Mouse (Mus musculus) midbrain, embryonic 15.5 days (tissue): ENCODE data around the gene Astn2. TPM values are rescaled to one million over a fixed set of nuclear protein-coding genes. Genes with fewer than 3 reads are reported as not detected.

Experiments
- ATAC-seq: fragments of 200-750 bp; cut with Nextera tagmentation; replicated peaks from 2 replicates; pipeline ENCODE4 v1.8.0; 2017; ENCODE audit warnings: moderate TSS enrichment
- H3K27ac ChIP-seq: fragments of 300-500 bp; sonication (generic); 2 replicates; pipeline ENCODE4 v1.5.1; 2015; ENCODE audit warnings: mild to moderate bottlenecking, inconsistent platforms
- H3K27me3 ChIP-seq: fragments of 300-500 bp; sonication (generic); replicated peaks from 2 replicates; pipeline ENCODE4 v1.6.1; 2015; ENCODE audit warnings: inconsistent platforms
- H3K36me3 ChIP-seq: fragments of 300-500 bp; sonication (generic); replicated peaks from 2 replicates; pipeline ENCODE4 v1.6.1; 2015; ENCODE audit warnings: inconsistent platforms
- H3K4me1 ChIP-seq: fragments of 300-500 bp; sonication (generic); 2 replicates; pipeline ENCODE4 v1.6.1; 2015; ENCODE audit warnings: inconsistent platforms
- H3K4me2 ChIP-seq: fragments of 300-500 bp; sonication (generic); 2 replicates; pipeline ENCODE4 v1.6.1; 2015; ENCODE audit warnings: inconsistent platforms, mild to moderate bottlenecking, moderate library complexity
- H3K4me3 ChIP-seq: fragments of 300-500 bp; sonication (generic); 2 replicates; pipeline ENCODE4 v1.5.1; 2015; ENCODE audit warnings: mild to moderate bottlenecking, inconsistent platforms
- H3K9ac ChIP-seq: fragments of 300-500 bp; sonication (generic); 2 replicates; pipeline ENCODE4 v1.6.1; 2015; ENCODE audit warnings: mild to moderate bottlenecking, inconsistent platforms
- H3K9me3 ChIP-seq: fragments of 300-500 bp; sonication (generic); 2 replicates; pipeline ENCODE4 v1.6.1; 2016; ENCODE audit warnings: inconsistent platforms
- WGBS: fragments of 180-500 bp; shearing (Covaris S2); methylation state at CpG from one replicate; pipeline ENCODE4 v1.1.7; 2015; ENCODE audit warnings: mixed read lengths; 5-methylcytosine and 5-hydroxymethylcytosine counted together
- polyA plus RNA-seq: library from polyadenylated mRNA; unstranded; fragments of >200 nt; fragmentation: Nextera tagmentation; extraction: Ambion mirVana; gene quantifications from 2 replicates; pipeline ENCODE4 v1.2.1, GENCODE M21; 2015

Gene Astn2
- polyA plus RNA-seq, 1 experiment from 2014 or later = 4.0 TPM

DNA sequence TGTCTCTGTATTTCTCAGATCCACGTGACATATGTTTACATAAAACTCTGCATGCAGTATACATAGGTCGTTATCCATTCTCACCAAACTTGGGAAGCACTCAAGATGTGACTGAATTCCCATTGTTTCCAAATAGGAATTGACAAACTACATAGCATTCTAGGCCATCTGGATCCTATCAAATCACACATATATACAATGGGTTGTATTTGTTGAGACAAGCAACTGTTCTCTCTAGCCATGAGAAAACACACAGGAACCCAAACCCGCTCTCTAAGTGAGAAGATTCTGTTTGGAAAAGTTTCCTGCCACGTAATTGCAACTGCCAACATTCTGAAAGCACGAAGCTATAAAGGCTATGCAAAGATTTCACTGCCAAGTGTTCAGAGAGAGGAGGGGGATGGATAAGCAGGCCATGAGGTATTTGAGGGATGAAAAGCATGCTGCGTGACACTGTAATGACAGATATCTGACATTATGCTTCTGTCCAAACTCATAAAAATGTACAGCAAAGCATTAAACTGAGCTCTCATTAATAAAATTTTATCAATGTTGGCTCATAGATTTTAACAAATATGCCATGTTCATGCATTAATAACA, 732.7 kb downstream of the Astn2 start:
- Histone ChIP-seq H3K9me3 (no peaks in the 10 kb centered on the region), H3K4me2 (no peak overlapping the region), H3K36me3 (no peaks in the 10 kb centered on the region), H3K4me1 (peaks cover 4% of the 10 kb centered on the region; the same call in 1 of the 2 replicates), H3K27me3 (no peaks in the 10 kb centered on the region), H3K27ac (no peak overlapping the region), H3K9ac (no peak overlapping the region), H3K4me3 (no peak overlapping the region)
- no peak for ATAC-seq
- 61% methylated on average over 6 of the region's 6 CpGs for WGBS

DNA sequence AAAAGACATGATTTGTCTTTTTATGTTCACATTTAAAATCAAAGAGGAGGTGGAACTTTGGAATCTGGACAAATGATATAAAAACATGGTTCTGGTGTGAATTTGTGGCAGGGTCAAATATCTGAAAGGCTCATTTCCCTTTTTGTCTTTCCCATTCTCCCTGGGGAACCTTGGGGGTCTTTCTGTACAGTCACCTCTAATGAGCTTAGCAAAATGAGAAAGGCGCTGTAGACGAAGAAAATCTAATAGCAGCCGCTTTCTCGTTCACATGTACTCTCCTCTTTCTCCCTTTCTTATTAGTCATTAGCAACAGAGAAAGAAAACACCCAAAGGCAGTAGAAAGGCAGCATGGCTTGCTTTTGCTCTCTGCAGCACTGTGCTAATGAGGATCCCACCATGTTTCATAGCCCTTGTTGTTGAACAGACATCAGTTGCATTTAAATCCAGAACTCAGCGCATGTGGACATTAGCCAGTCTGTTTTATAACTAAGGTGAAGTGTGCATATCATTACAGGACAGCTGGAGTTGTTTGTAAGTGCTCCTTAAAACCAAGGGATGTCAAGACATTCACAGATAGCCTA, 737.3 kb downstream of the Astn2 start:
- Histone ChIP-seq H3K4me3 (no peak overlapping the region), H3K27me3 (no peaks in the 10 kb centered on the region), H3K4me1 (peaks cover 8% of the 10 kb centered on the region; the same call in 1 of the 2 replicates), H3K9ac (no peak overlapping the region), H3K27ac (no peak overlapping the region), H3K9me3 (no peaks in the 10 kb centered on the region), H3K36me3 (no peaks in the 10 kb centered on the region), H3K4me2 (no peak overlapping the region)
- WGBS = 38% methylated on average over 5 of the region's 5 CpGs
- ATAC-seq = peak; percentile 33; the same call in 1 of the 2 replicates

DNA sequence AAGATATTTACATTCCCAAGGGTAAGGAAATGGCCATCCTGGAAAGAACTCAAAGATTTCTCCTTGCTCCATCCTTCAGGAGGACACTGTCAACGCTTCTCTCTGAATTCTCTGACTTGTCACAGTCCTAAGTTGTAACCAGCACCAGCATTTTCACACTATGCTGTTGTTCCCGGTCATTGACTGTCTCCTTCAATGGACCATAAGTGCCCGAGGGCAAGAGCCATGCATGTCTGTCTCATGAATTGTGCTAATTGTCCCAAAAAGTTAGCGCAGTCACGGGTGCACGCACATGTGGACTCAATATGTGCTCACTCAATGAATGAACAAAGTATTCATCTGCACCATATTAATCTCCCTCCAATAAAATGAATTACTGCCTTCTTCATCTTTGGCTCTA, 741.2 kb downstream of the Astn2 start:
- H3K4me1 ChIP-seq = peaks cover 8% of the 10 kb centered on the region; the same call in 1 of the 2 replicates
- no peak overlapping the region for H3K4me3 ChIP-seq
- H3K4me2 ChIP-seq = no peak overlapping the region
- no peaks in the 10 kb centered on the region for H3K27me3 ChIP-seq
- H3K27ac ChIP-seq = no peak overlapping the region
- H3K9ac ChIP-seq = no peak overlapping the region
- H3K9me3 ChIP-seq = no peaks in the 10 kb centered on the region
- WGBS = 91% methylated on average over 6 of the region's 6 CpGs
- no peaks in the 10 kb centered on the region for H3K36me3 ChIP-seq
- ATAC-seq = no peak

- H3K9me3 ChIP-seq = no peaks in the 10 kb centered on the region
- H3K27me3 ChIP-seq = no peaks in the 10 kb centered on the region
- H3K27ac ChIP-seq = no peak overlapping the region
- H3K4me3 ChIP-seq = no peak overlapping the region
- no peaks in the 10 kb centered on the region for H3K36me3 ChIP-seq
- no peaks in the 10 kb centered on the region for H3K4me1 ChIP-seq
- no peak overlapping the region for H3K4me2 ChIP-seq
- WGBS = 0% methylated on average over 2 of the region's 2 CpGs
- no peak overlapping the region for H3K9ac ChIP-seq
- ATAC-seq = peak; percentile 91
These were observed 749.7 kb downstream of the Astn2 start for GRCm38 (mm10) chr4:65654723-65655122.

GRCm38 (mm10) chr4:65642611-65643010, 761.8 kb downstream of the Astn2 start:
- no peaks in the 10 kb centered on the region for H3K27me3 ChIP-seq
- no peaks in the 10 kb centered on the region for H3K9me3 ChIP-seq
- no peaks in the 10 kb centered on the region for H3K4me1 ChIP-seq
- H3K36me3 ChIP-seq = no peaks in the 10 kb centered on the region
- 70% methylated on average over 5 of the region's 5 CpGs for WGBS
- ATAC-seq = no peak
- no peak overlapping the region for H3K27ac ChIP-seq
- H3K9ac ChIP-seq = no peak overlapping the region
- H3K4me2 ChIP-seq = no peak overlapping the region
- no peak overlapping the region for H3K4me3 ChIP-seq

DNA sequence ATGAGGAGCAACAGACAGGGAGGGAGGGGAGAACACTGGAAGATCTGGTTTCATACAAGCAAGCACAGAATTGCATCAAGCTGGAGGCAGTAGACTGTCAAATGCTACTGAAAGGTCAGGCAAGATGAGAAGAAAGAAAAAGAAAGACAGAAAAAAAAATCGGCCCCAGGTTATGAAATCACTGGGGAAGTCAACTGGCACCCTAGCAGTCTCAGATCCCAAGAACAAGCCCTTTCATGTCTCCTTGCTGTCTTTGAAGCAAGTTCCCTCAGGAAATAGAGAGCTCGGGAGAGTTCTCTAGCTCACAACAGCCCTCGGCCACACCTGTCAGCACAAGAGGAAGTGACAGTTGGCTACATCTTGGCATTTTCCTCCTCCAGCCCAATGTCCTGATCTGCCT, 766.2 kb downstream of the Astn2 start:
- no peak overlapping the region for H3K4me3 ChIP-seq
- ATAC-seq = no peak
- WGBS = 71% methylated on average over 3 of the region's 3 CpGs

DNA sequence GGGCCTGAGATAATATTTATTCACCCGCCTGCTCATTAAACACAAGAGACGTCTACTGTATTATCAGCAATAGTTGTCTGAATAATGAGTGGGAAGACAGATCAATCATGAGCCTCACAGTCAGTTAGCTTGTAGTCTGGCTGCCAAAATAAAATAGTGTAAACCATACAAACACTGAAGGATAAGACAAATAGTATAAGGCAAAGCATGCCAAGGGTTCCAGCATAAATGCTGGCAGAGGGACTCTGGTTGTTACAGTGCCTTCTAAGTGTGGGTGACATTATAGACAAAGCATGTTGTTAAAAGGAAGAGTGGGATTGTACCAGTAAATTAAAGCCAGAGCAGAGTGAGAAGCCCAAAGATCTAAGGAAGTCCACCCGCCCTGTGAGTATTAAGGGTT, 784.3 kb downstream of the Astn2 start:
- Histone ChIP-seq H3K9me3 (no peaks in the 10 kb centered on the region), H3K36me3 (peaks cover 31% of the 10 kb centered on the region), H3K27me3 (no peaks in the 10 kb centered on the region), H3K27ac (no peak overlapping the region), H3K9ac (no peak overlapping the region), H3K4me2 (no peak overlapping the region), H3K4me3 (no peak overlapping the region), H3K4me1 (no peaks in the 10 kb centered on the region)
- 83% methylated on average over 3 of the region's 3 CpGs for WGBS
- no peak for ATAC-seq

More for the DNA sequence above, 766.2 kb downstream of the Astn2 start:
- Histone ChIP-seq H3K4me1 (no peaks in the 10 kb centered on the region), H3K27me3 (no peaks in the 10 kb centered on the region), H3K4me2 (no peak overlapping the region), H3K9ac (no peak overlapping the region), H3K36me3 (no peaks in the 10 kb centered on the region), H3K9me3 (no peaks in the 10 kb centered on the region), H3K27ac (no peak overlapping the region)

GRCm38 (mm10) chr4:65613135-65613534, 791.3 kb downstream of the Astn2 start:
- 92% methylated on average over 14 of the region's 14 CpGs for WGBS
- Histone ChIP-seq H3K4me2 (no peak overlapping the region), H3K9ac (no peak overlapping the region), H3K36me3 (peaks cover 41% of the 10 kb centered on the region), H3K27ac (no peak overlapping the region), H3K27me3 (no peaks in the 10 kb centered on the region), H3K4me1 (peaks cover 15% of the 10 kb centered on the region), H3K4me3 (no peak overlapping the region), H3K9me3 (no peaks in the 10 kb centered on the region)
- no peak for ATAC-seq

DNA sequence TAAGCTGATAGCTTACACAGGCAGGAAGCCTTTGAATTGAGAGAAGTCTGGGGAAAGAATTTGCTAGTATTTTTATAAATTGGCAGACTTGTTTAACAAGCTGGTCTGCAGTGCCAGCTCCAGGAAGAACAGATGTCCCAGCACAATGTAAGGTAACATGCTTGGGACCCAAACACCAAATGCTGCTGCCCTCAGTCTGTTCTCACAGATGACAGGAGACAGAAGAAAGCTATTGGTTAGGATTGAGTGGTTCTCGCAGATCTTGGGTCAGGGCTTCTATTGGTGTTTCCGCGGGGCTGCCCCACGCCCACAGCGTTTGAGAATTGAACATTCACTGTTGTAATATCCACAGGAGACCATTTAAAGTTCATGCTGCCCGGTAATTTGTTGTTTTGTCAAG, 793.5 kb downstream of the Astn2 start:
- no peaks in the 10 kb centered on the region for H3K9me3 ChIP-seq
- H3K36me3 ChIP-seq = peaks cover 30% of the 10 kb centered on the region
- WGBS = 76% methylated on average over 6 of the region's 6 CpGs
- H3K4me1 ChIP-seq = peaks cover 32% of the 10 kb centered on the region
- no peaks in the 10 kb centered on the region for H3K27me3 ChIP-seq
- no peak overlapping the region for H3K4me2 ChIP-seq
- H3K4me3 ChIP-seq = no peak overlapping the region
- no peak overlapping the region for H3K9ac ChIP-seq
- no peak for ATAC-seq
- H3K27ac ChIP-seq = no peak overlapping the region

DNA sequence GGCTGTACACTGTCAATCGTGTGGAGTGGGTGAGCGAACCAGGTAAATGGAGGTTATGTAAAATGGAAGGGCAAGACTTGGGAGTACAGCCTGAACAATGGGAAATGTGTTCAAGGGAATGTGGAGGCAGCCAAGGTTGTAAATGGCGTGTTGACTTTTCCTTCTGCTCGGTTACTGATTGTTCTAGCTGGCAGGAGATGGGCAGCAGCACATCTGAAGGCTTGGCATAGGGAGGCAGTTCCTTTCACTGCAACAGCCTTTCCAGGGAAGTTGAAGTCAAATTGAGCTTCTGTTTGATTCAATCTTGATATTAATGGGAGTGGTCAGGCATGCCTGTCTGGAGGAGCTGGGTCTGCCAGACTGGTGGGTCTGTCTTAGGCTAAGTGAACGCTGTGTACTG, 794.1 kb downstream of the Astn2 start:
- no peaks in the 10 kb centered on the region for H3K27me3 ChIP-seq
- no peak for ATAC-seq
- no peaks in the 10 kb centered on the region for H3K9me3 ChIP-seq
- no peak overlapping the region for H3K27ac ChIP-seq
- no peak overlapping the region for H3K9ac ChIP-seq
- WGBS = 89% methylated on average over 5 of the region's 5 CpGs
- peaks cover 35% of the 10 kb centered on the region for H3K4me1 ChIP-seq
- H3K4me3 ChIP-seq = no peak overlapping the region
- no peak overlapping the region for H3K4me2 ChIP-seq
- peaks cover 24% of the 10 kb centered on the region for H3K36me3 ChIP-seq

DNA sequence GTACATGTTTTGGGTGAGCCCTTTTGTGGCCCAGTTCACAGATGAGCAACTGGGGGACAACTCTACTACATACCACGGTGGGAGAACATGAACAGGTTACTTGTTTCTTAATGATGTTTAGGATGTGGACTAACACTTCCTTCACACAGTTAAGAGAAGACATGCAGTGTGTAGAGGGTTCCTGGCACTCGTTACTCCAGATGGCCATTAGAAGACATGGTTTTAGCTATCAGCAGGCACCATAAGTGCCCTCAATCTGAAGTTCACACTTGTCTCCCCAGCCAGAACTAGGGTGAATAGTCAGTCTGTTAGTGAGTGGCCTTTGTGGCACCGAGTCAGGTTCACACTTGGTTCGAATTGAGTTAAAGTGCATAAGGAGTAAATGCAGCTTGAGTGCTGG, 796.3 kb downstream of the Astn2 start:
- Histone ChIP-seq H3K27ac (no peak overlapping the region), H3K27me3 (no peaks in the 10 kb centered on the region), H3K4me3 (no peak overlapping the region), H3K9ac (no peak overlapping the region), H3K9me3 (no peaks in the 10 kb centered on the region), H3K4me1 (peaks cover 39% of the 10 kb centered on the region), H3K36me3 (peaks cover 2% of the 10 kb centered on the region), H3K4me2 (no peak overlapping the region)
- WGBS = 96% methylated on average over 4 of the region's 4 CpGs
- no peak for ATAC-seq

DNA sequence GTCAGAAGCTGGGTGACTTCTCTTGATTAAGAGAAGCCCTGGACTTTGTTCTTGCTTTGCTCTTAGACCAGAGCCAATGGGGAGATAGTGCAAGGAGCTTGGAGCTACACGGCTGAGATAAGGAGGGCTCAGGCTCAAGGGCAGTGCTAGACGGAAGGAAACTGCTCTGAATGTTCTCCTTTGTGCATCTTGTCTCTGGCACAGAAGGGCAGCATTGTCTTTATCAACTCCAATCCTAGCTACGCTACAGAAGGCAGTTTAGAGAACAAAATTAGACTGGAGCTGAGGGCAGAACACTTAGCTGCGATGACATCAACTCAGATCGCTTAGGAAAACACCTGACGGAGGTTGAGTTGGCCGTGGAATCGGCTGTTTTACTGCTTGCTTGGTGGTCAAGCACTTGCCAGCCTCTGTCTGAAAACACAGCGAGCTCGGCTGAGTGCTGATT, 797.2 kb downstream of the Astn2 start:
- H3K27me3 ChIP-seq = no peaks in the 10 kb centered on the region
- no peak overlapping the region for H3K9ac ChIP-seq
- 89% methylated on average over 10 of the region's 10 CpGs for WGBS
- H3K36me3 ChIP-seq = no peaks in the 10 kb centered on the region
- H3K27ac ChIP-seq = no peak overlapping the region
- peaks cover 39% of the 10 kb centered on the region for H3K4me1 ChIP-seq
- no peak for ATAC-seq
- no peaks in the 10 kb centered on the region for H3K9me3 ChIP-seq
- H3K4me2 ChIP-seq = peak overlapping the region; percentile 61
- H3K4me3 ChIP-seq = no peak overlapping the region

GRCm38 (mm10) chr4:65605151-65605702, 799.2 kb downstream of the Astn2 start:
- H3K4me3 ChIP-seq = peak overlapping the region; percentile 70
- H3K9me3 ChIP-seq = no peaks in the 10 kb centered on the region
- peaks cover 31% of the 10 kb centered on the region for H3K4me1 ChIP-seq
- H3K9ac ChIP-seq = peak overlapping the region; percentile 80
- under 1% methylated on average over 21 of the region's 21 CpGs for WGBS
- ATAC-seq = peak; percentile 91
- peak overlapping the region; percentile 82 for H3K27ac ChIP-seq
- no peaks in the 10 kb centered on the region for H3K27me3 ChIP-seq
- H3K4me2 ChIP-seq = peak overlapping the region; percentile 61
- no peaks in the 10 kb centered on the region for H3K36me3 ChIP-seq
